Mouse (Mus musculus): ENCODE data around the gene Cyb561a3. TPM values are rescaled to one million over a fixed set of nuclear protein-coding genes. Genes with fewer than 3 reads are reported as not detected.

The Cyb561a3 gene
- polyA plus RNA-seq, 1 experiment from 2014 or later: 22.8 TPM

GRCm38 (mm10) chr19:10561558-10562314, 15.2 kb upstream of the Cyb561a3 start:
- Histone ChIP-seq H3K4me3 (ENCODE audit: low read length) (no peak overlapping the region), H3K27me3 (ENCODE audit: control insufficient read depth, insufficient read depth, low read length) (no peaks in the 10 kb centered on the region), H3K9me3 (replicated peaks; ENCODE audit: control insufficient read depth, low read length) (no peaks in the 10 kb centered on the region), H3K36me3 (ENCODE audit: control insufficient read depth, insufficient read depth) (no peaks in the 10 kb centered on the region), H3K4me2 (ENCODE audit: low read depth, low read length) (no peak overlapping the region), H3K9ac (ENCODE audit: low read length) (peak overlapping the region; percentile 3; the same call in 1 of the 2 replicates), H3K4me1 (ENCODE audit: control insufficient read depth, insufficient read depth, low read length) (peaks cover 6% of the 10 kb centered on the region), H3K27ac (ENCODE audit: low read length) (peak overlapping the region; percentile 73)
- WGBS: 37% methylated on average over 6 of the region's 6 CpGs
- ATAC-seq (replicated peaks; ENCODE audit: extremely low read depth, insufficient read depth, low FRiP score): peak; percentile 86

GRCm38 (mm10) chr19:10562351-10562750, 14.6 kb upstream of the Cyb561a3 start:
- H3K36me3 ChIP-seq (ENCODE audit: control insufficient read depth, insufficient read depth): no peaks in the 10 kb centered on the region
- peaks cover 6% of the 10 kb centered on the region for H3K4me1 ChIP-seq (ENCODE audit: control insufficient read depth, insufficient read depth, low read length)
- no peaks in the 10 kb centered on the region for H3K27me3 ChIP-seq (ENCODE audit: control insufficient read depth, insufficient read depth, low read length)
- peak overlapping the region; percentile 73 for H3K27ac ChIP-seq (ENCODE audit: low read length)
- ATAC-seq (replicated peaks; ENCODE audit: extremely low read depth, insufficient read depth, low FRiP score): no peak
- H3K9me3 ChIP-seq (replicated peaks; ENCODE audit: control insufficient read depth, low read length): no peaks in the 10 kb centered on the region
- no peak overlapping the region for H3K9ac ChIP-seq (ENCODE audit: low read length)
- H3K4me3 ChIP-seq (ENCODE audit: low read length): no peak overlapping the region
- 55% methylated on average over 5 of the region's 5 CpGs for WGBS
- no peak overlapping the region for H3K4me2 ChIP-seq (ENCODE audit: low read depth, low read length)

GRCm38 (mm10) chr19:10564278-10564677, 12.7 kb upstream of the Cyb561a3 start:
- no peak for ATAC-seq (replicated peaks; ENCODE audit: extremely low read depth, insufficient read depth, low FRiP score)
- Histone ChIP-seq H3K4me3 (ENCODE audit: low read length) (no peak overlapping the region), H3K36me3 (ENCODE audit: control insufficient read depth, insufficient read depth) (peaks cover under 1% of the 10 kb centered on the region; the same call in 1 of the 2 replicates), H3K27me3 (ENCODE audit: control insufficient read depth, insufficient read depth, low read length) (no peaks in the 10 kb centered on the region), H3K9me3 (replicated peaks; ENCODE audit: control insufficient read depth, low read length) (no peaks in the 10 kb centered on the region), H3K4me1 (ENCODE audit: control insufficient read depth, insufficient read depth, low read length) (peaks cover 6% of the 10 kb centered on the region), H3K4me2 (ENCODE audit: low read depth, low read length) (no peak overlapping the region), H3K9ac (ENCODE audit: low read length) (no peak overlapping the region), H3K27ac (ENCODE audit: low read length) (no peak overlapping the region)
- WGBS: 78% methylated on average over 6 of the region's 6 CpGs

GRCm38 (mm10) chr19:10565217-10565616, 11.8 kb upstream of the Cyb561a3 start:
- Histone ChIP-seq H3K4me3 (ENCODE audit: low read length) (no peak overlapping the region), H3K27me3 (ENCODE audit: control insufficient read depth, insufficient read depth, low read length) (no peaks in the 10 kb centered on the region), H3K36me3 (ENCODE audit: control insufficient read depth, insufficient read depth) (peaks cover 4% of the 10 kb centered on the region), H3K4me2 (ENCODE audit: low read depth, low read length) (no peak overlapping the region), H3K4me1 (ENCODE audit: control insufficient read depth, insufficient read depth, low read length) (peaks cover 6% of the 10 kb centered on the region), H3K9me3 (replicated peaks; ENCODE audit: control insufficient read depth, low read length) (no peaks in the 10 kb centered on the region), H3K9ac (ENCODE audit: low read length) (no peak overlapping the region), H3K27ac (ENCODE audit: low read length) (no peak overlapping the region)
- WGBS: 58% methylated on average over 4 of the region's 4 CpGs
- no peak for ATAC-seq (replicated peaks; ENCODE audit: extremely low read depth, insufficient read depth, low FRiP score)

- H3K27me3 ChIP-seq (ENCODE audit: control insufficient read depth, insufficient read depth, low read length): no peaks in the 10 kb centered on the region
- no peaks in the 10 kb centered on the region for H3K4me1 ChIP-seq (ENCODE audit: control insufficient read depth, insufficient read depth, low read length)
- no peak overlapping the region for H3K9ac ChIP-seq (ENCODE audit: low read length)
- H3K36me3 ChIP-seq (ENCODE audit: control insufficient read depth, insufficient read depth): peaks cover 23% of the 10 kb centered on the region
- H3K27ac ChIP-seq (ENCODE audit: low read length): no peak overlapping the region
- no peak for ATAC-seq (replicated peaks; ENCODE audit: extremely low read depth, insufficient read depth, low FRiP score)
- WGBS: 92% methylated on average over 6 of the region's 6 CpGs
- H3K4me2 ChIP-seq (ENCODE audit: low read depth, low read length): no peak overlapping the region
- no peak overlapping the region for H3K4me3 ChIP-seq (ENCODE audit: low read length)
- H3K9me3 ChIP-seq (replicated peaks; ENCODE audit: control insufficient read depth, low read length): no peaks in the 10 kb centered on the region
Measured at GRCm38 (mm10) chr19:10569627-10570026, 7.3 kb upstream of the Cyb561a3 start.

GRCm38 (mm10) chr19:10580102-10580501, 3.1 kb downstream of the Cyb561a3 start:
- H3K9ac ChIP-seq (ENCODE audit: low read length): no peak overlapping the region
- peaks cover 1% of the 10 kb centered on the region; the same call in 1 of the 2 replicates for H3K36me3 ChIP-seq (ENCODE audit: control insufficient read depth, insufficient read depth)
- H3K4me1 ChIP-seq (ENCODE audit: control insufficient read depth, insufficient read depth, low read length): peaks cover 10% of the 10 kb centered on the region
- no peak overlapping the region for H3K4me2 ChIP-seq (ENCODE audit: low read depth, low read length)
- H3K27ac ChIP-seq (ENCODE audit: low read length): no peak overlapping the region
- no peak for ATAC-seq (replicated peaks; ENCODE audit: extremely low read depth, insufficient read depth, low FRiP score)
- no peaks in the 10 kb centered on the region for H3K27me3 ChIP-seq (ENCODE audit: control insufficient read depth, insufficient read depth, low read length)
- no peak overlapping the region for H3K4me3 ChIP-seq (ENCODE audit: low read length)
- WGBS: 73% methylated on average over 3 of the region's 3 CpGs
- H3K9me3 ChIP-seq (replicated peaks; ENCODE audit: control insufficient read depth, low read length): no peaks in the 10 kb centered on the region

GRCm38 (mm10) chr19:10580761-10581160, 3.8 kb downstream of the Cyb561a3 start:
- Histone ChIP-seq H3K4me1 (ENCODE audit: control insufficient read depth, insufficient read depth, low read length) (peaks cover 10% of the 10 kb centered on the region), H3K27ac (ENCODE audit: low read length) (no peak overlapping the region), H3K4me3 (ENCODE audit: low read length) (no peak overlapping the region), H3K4me2 (ENCODE audit: low read depth, low read length) (no peak overlapping the region), H3K27me3 (ENCODE audit: control insufficient read depth, insufficient read depth, low read length) (no peaks in the 10 kb centered on the region), H3K9ac (ENCODE audit: low read length) (no peak overlapping the region), H3K9me3 (replicated peaks; ENCODE audit: control insufficient read depth, low read length) (no peaks in the 10 kb centered on the region), H3K36me3 (ENCODE audit: control insufficient read depth, insufficient read depth) (0 out of 2 replicates have a peak, but pooled peaks cover 2% of the 10 kb centered on the region)
- ATAC-seq (replicated peaks; ENCODE audit: extremely low read depth, insufficient read depth, low FRiP score): no peak
- WGBS: 81% methylated on average over 3 of the region's 3 CpGs

- H3K9me3 ChIP-seq (replicated peaks; ENCODE audit: control insufficient read depth, low read length): no peaks in the 10 kb centered on the region
- peaks cover 5% of the 10 kb centered on the region for H3K4me1 ChIP-seq (ENCODE audit: control insufficient read depth, insufficient read depth, low read length)
- no peak overlapping the region for H3K27ac ChIP-seq (ENCODE audit: low read length)
- no peak overlapping the region for H3K4me3 ChIP-seq (ENCODE audit: low read length)
- H3K27me3 ChIP-seq (ENCODE audit: control insufficient read depth, insufficient read depth, low read length): no peaks in the 10 kb centered on the region
- H3K36me3 ChIP-seq (ENCODE audit: control insufficient read depth, insufficient read depth): 0 out of 2 replicates have a peak, but pooled peaks cover 2% of the 10 kb centered on the region
- WGBS: 77% methylated on average over 6 of the region's 6 CpGs
- H3K4me2 ChIP-seq (ENCODE audit: low read depth, low read length): no peak overlapping the region
- H3K9ac ChIP-seq (ENCODE audit: low read length): no peak overlapping the region
- no peak for ATAC-seq (replicated peaks; ENCODE audit: extremely low read depth, insufficient read depth, low FRiP score)
Measured at GRCm38 (mm10) chr19:10581984-10582383, 5.0 kb downstream of the Cyb561a3 start.

- H3K4me2 ChIP-seq (ENCODE audit: low read depth, low read length): peak overlapping the region; percentile 23; the same call in 1 of the 2 replicates
- no peak overlapping the region for H3K9ac ChIP-seq (ENCODE audit: low read length)
- 37% methylated on average over 7 of the region's 7 CpGs for WGBS
- H3K4me1 ChIP-seq (ENCODE audit: control insufficient read depth, insufficient read depth, low read length): no peaks in the 10 kb centered on the region; the same call in 1 of the 2 replicates
- H3K27me3 ChIP-seq (ENCODE audit: control insufficient read depth, insufficient read depth, low read length): no peaks in the 10 kb centered on the region
- H3K36me3 ChIP-seq (ENCODE audit: control insufficient read depth, insufficient read depth): peaks cover 4% of the 10 kb centered on the region
- ATAC-seq (replicated peaks; ENCODE audit: extremely low read depth, insufficient read depth, low FRiP score): no peak
- H3K9me3 ChIP-seq (replicated peaks; ENCODE audit: control insufficient read depth, low read length): no peaks in the 10 kb centered on the region
- no peak overlapping the region for H3K4me3 ChIP-seq (ENCODE audit: low read length)
- H3K27ac ChIP-seq (ENCODE audit: low read length): no peak overlapping the region
Measured at GRCm38 (mm10) chr19:10583550-10584146, 6.7 kb downstream of the Cyb561a3 start.
